Mouse (Mus musculus) stomach, postnatal 0 days (tissue): ENCODE results near the gene Smarcc2. TPM values are rescaled to one million over a fixed set of nuclear protein-coding genes. Genes with fewer than 3 reads are reported as not detected.
"Not testable (repeated sequence)": the region's sequence is repeated elsewhere in the genome, so short reads cannot be mapped to it uniquely, and the experiment has no call there.

Source experiments
- ATAC-seq: fragments of 200-750 bp; cut with Nextera tagmentation; 2 replicates; pipeline ENCODE4 v1.8.0; 2017; ENCODE audit not compliant: low FRiP score, low TSS enrichment
- DNase-seq: peaks from one replicate; pipeline ENCODE4 v3.0.0-alpha.2; 2016; ENCODE audit warnings: low spot score
- H3K27ac ChIP-seq: fragments of 300-500 bp; sonication (generic); replicated peaks from 2 replicates; pipeline ENCODE4 v1.5.1; 2014; ENCODE audit warnings: mild to moderate bottlenecking, control low read depth
- H3K27me3 ChIP-seq: fragments of 300-500 bp; sonication (generic); 2 replicates; pipeline ENCODE4 v1.6.1; 2014; ENCODE audit warnings: low read length; ENCODE audit not compliant: control insufficient read depth, insufficient read depth
- H3K36me3 ChIP-seq: fragments of 300-500 bp; sonication (generic); 2 replicates; pipeline ENCODE4 v1.6.1; 2014; ENCODE audit warnings: low read length, mixed read lengths; ENCODE audit not compliant: control insufficient read depth, insufficient read depth
- H3K4me1 ChIP-seq: fragments of 300-500 bp; sonication (generic); replicated peaks from 2 replicates; pipeline ENCODE4 v1.6.1; 2014; ENCODE audit warnings: antibody characterized with exemption; ENCODE audit not compliant: control insufficient read depth, insufficient read depth
- H3K4me2 ChIP-seq: fragments of 300-500 bp; sonication (generic); replicated peaks from 2 replicates; pipeline ENCODE4 v1.6.1; 2014; ENCODE audit warnings: low read depth, mild to moderate bottlenecking, control low read depth, moderate library complexity
- H3K4me3 ChIP-seq: fragments of 300-500 bp; sonication (generic); 2 replicates; pipeline ENCODE4 v1.5.1; 2014; ENCODE audit warnings: low read depth, low read length, control low read depth
- H3K9ac ChIP-seq: fragments of 300-500 bp; sonication (generic); 2 replicates; pipeline ENCODE4 v1.6.1; 2014; ENCODE audit warnings: mild to moderate bottlenecking, low read length, control low read depth, mixed read lengths
- H3K9me3 ChIP-seq: fragments of 300-500 bp; sonication (generic); 2 replicates; pipeline ENCODE4 v1.6.1; 2016; ENCODE audit warnings: low read length; ENCODE audit not compliant: control insufficient read depth
- CTCF ChIP-seq: IDR thresholded peaks from 2 replicates; pipeline ENCODE4 v1.5.1; 2016; ENCODE audit warnings: antibody characterized with exemption, low read depth, mild to moderate bottlenecking, moderate library complexity
- EP300 ChIP-seq: optimal IDR thresholded peaks from 2 replicates; pipeline ENCODE3; 2016; ENCODE audit warnings: antibody characterized with exemption
- WGBS: fragments of 180-500 bp; shearing (Covaris S2); extraction: QIAGEN DNeasy Blood & Tissue Kit; methylation state at CpG from one replicate; pipeline ENCODE4 v1.1.7; 2014; 5-methylcytosine and 5-hydroxymethylcytosine counted together
- polyA plus RNA-seq: library from polyadenylated mRNA; unstranded; fragments of >200 nt; fragmentation: Nextera tagmentation; extraction: Ambion mirVana; gene quantifications from 2 replicates; pipeline ENCODE4 v1.2.1, GENCODE M21; 2015

The Smarcc2 gene
- polyA plus RNA-seq, 1 experiment from 2014 or later = 21.4 TPM

DNA sequence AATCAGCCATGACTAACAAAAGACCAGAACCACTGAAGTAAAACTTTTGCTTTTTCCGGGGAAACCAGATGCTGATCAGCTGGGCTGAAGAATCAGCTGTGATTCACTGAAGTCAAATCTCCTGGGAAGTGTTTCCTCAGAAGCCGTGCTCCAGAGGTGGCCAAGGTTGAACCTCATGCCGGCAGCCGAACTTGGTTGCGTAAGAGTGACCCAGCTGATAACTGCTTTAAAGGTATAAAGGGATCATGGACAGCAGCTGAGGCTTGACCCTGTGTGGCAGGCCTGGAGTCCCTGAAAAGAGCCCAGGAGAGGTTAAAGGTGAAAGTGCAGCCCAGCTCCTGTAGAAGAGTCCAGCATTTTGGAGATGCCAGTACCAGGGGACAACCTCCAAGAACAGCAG, 43.3 kb downstream of the Smarcc2 start:
- H3K27me3 ChIP-seq = no peaks in the 10 kb centered on the region
- no peak for TF ChIP-seq CTCF
- no peak for TF ChIP-seq EP300
- 0 out of 2 replicates have a peak overlapping the region, but pooled peaks have one; percentile 61 for H3K27ac ChIP-seq
- H3K9me3 ChIP-seq = no peaks in the 10 kb centered on the region
- H3K4me3 ChIP-seq = no peak overlapping the region
- no peak for DNase-seq
- ATAC-seq = no peak
- H3K36me3 ChIP-seq = no peaks in the 10 kb centered on the region
- 0 out of 2 replicates have a peak, but pooled peaks cover 4% of the 10 kb centered on the region for H3K4me1 ChIP-seq
- H3K9ac ChIP-seq = no peak overlapping the region
- 66% methylated on average over 5 of the region's 5 CpGs for WGBS
- H3K4me2 ChIP-seq = no peak overlapping the region

GRCm38 (mm10) chr10:128503532-128503931, 44.5 kb downstream of the Smarcc2 start:
- Histone ChIP-seq H3K9ac (no peak overlapping the region), H3K9me3 (no peaks in the 10 kb centered on the region), H3K4me3 (no peak overlapping the region), H3K4me1 (0 out of 2 replicates have a peak, but pooled peaks cover 2% of the 10 kb centered on the region), H3K27ac (no peak overlapping the region), H3K27me3 (no peaks in the 10 kb centered on the region), H3K4me2 (no peak overlapping the region), H3K36me3 (no peaks in the 10 kb centered on the region)
- no peak for DNase-seq
- TF ChIP-seq CTCF = no peak
- no peak for ATAC-seq
- WGBS = 83% methylated on average over 8 of the region's 8 CpGs

GRCm38 (mm10) chr10:128504012-128504411, 45.0 kb downstream of the Smarcc2 start:
- Histone ChIP-seq H3K27ac (no peak overlapping the region), H3K9me3 (no peaks in the 10 kb centered on the region), H3K4me2 (no peak overlapping the region), H3K9ac (no peak overlapping the region), H3K27me3 (no peaks in the 10 kb centered on the region), H3K4me1 (0 out of 2 replicates have a peak, but pooled peaks cover 2% of the 10 kb centered on the region), H3K36me3 (no peaks in the 10 kb centered on the region), H3K4me3 (no peak overlapping the region)
- DNase-seq (no peak), ATAC-seq (no peak)
- TF ChIP-seq CTCF (no peak), EP300 (no peak)
- 66% methylated on average over 3 of the region's 3 CpGs for WGBS

DNA sequence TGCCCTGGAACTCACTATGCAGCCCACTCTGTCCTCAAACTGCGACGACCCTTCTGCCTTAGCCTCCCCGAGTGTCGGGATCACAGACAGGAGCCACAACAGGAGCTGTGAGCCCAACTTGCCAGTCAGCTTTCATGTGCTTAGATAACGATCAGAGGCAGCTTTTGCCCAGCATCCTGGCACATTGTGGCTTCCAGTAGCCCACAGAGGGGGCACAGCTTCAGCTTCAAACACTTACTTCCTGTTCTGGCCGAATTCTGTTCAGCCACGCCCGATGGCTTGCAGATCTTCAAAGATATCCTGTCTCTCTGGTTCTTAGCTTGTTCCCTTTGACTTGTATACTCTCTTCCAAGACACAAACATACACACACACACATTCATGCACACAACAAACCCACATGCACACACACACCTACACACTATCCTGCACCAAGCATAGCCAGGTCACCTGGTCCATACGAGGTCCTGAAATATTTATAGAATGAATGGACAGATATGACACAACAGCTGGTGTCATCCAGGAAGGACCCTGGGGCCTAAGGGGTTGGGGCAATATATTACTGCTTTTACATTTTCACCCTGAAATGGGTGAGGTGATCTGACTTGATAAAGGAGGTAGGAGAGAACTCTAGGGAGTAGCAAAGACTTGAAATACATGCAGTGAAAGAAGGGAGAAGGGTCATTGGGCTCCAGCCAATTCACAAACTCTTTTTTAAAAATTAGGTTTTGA, 45.8 kb downstream of the Smarcc2 start:
- ATAC-seq = no peak; the same call in 1 of the 2 replicates
- Histone ChIP-seq H3K4me3 (no peak overlapping the region), H3K9me3 (no peaks in the 10 kb centered on the region), H3K4me1 (0 out of 2 replicates have a peak, but pooled peaks cover 2% of the 10 kb centered on the region), H3K27ac (no peak overlapping the region; the same call in 1 of the 2 replicates), H3K36me3 (no peaks in the 10 kb centered on the region), H3K4me2 (no peak overlapping the region), H3K9ac (no peak overlapping the region; the same call in 1 of the 2 replicates), H3K27me3 (no peaks in the 10 kb centered on the region)
- no peak for DNase-seq
- TF ChIP-seq EP300 = no peak
- TF ChIP-seq CTCF = no peak
- WGBS = 66% methylated on average over 9 of the region's 9 CpGs

- H3K27me3 ChIP-seq, DNase-seq, H3K9me3 ChIP-seq, H3K27ac ChIP-seq, ATAC-seq, H3K4me2 ChIP-seq, H3K4me3 ChIP-seq, H3K4me1 ChIP-seq, H3K9ac ChIP-seq, H3K36me3 ChIP-seq: not testable (repeated sequence)
- 78% methylated on average over 5 of the region's 5 CpGs for WGBS
Observed at GRCm38 (mm10) chr10:128505371-128505667, 46.3 kb downstream of the Smarcc2 start.

- ATAC-seq (no peak), DNase-seq (no peak)
- H3K9me3 ChIP-seq = no peaks in the 10 kb centered on the region
- TF ChIP-seq CTCF = peak; percentile 33; the same call in 1 of the 2 replicates
- TF ChIP-seq EP300 = no peak
- no peaks in the 10 kb centered on the region for H3K27me3 ChIP-seq
- no peak overlapping the region for H3K4me3 ChIP-seq
- H3K27ac ChIP-seq = no peak overlapping the region
- no peak overlapping the region for H3K9ac ChIP-seq
- WGBS = 93% methylated on average over 14 of the region's 14 CpGs
- H3K4me1 ChIP-seq = 0 out of 2 replicates have a peak, but pooled peaks cover 2% of the 10 kb centered on the region
- 0 out of 2 replicates have a peak, but pooled peaks cover 5% of the 10 kb centered on the region for H3K36me3 ChIP-seq
- no peak overlapping the region for H3K4me2 ChIP-seq
Observed at GRCm38 (mm10) chr10:128505974-128506373, 46.9 kb downstream of the Smarcc2 start.
